Mouse (Mus musculus) Patski (cell line): ENCODE data around the gene Rad50. TPM values are rescaled to one million over a fixed set of nuclear protein-coding genes. Genes with fewer than 3 reads are reported as not detected.

Source experiments
- ATAC-seq: fragments of 100-300 bp; one replicate; pipeline ENCODE4 v1.8.0; 2021
- CTCF ChIA-PET: fragments of 350-600 bp; sonication (Branson Sonifier 250); formaldehyde crosslinking; loops from one replicate; lab custom pipeline; 2022; ENCODE audit warnings: inconsistent platforms; lab: Charles Lee
- POLR2A ChIA-PET: fragments of 350-600 bp; sonication (Branson Sonifier 250); formaldehyde crosslinking; loops from one replicate; lab custom pipeline; 2022; ENCODE audit warnings: antibody characterized with exemption, inconsistent platforms; lab: Charles Lee
- DNase-seq: peaks from one replicate; pipeline ENCODE4 v3.0.0-alpha.2; 2011; ENCODE audit warnings: low read depth, low spot score
- H3K27me3 ChIP-seq: fragments of 371-371 bp; one replicate; pipeline ENCODE4 v1.5.1; 2021
- CTCF ChIP-seq: fragments of 100-300 bp; IDR thresholded peaks from one replicate; pipeline ENCODE4 v1.5.1; 2021
- in situ Hi-C: fragments of 300-500 bp; cut with MboI; formaldehyde crosslinking; loops from 3 replicates; pipeline ENCODE4 v1.11.1; 2018; ENCODE audit warnings: low pct_unique_long_range_greater_than_20kb, mixed read lengths
- polyA plus RNA-seq: library from polyadenylated mRNA; unstranded; gene quantifications from one replicate; pipeline ENCODE4 v1.2.3, GENCODE M21; 2021

The Rad50 gene
- polyA plus RNA-seq, 1 experiment from 2014 or later: 20.9 TPM

GRCm38 (mm10) chr11:53637046-53637802 is 69.9 kb downstream of the Rad50 start:
- ATAC-seq (no peak), DNase-seq (no peak)
- ChIA-PET CTCF (interaction anchor here (1.8 kb wide), 1 partner anchor 9 kb away, joined by 5 read pairs; no protein-coding TSS in a partner anchor), POLR2A (interaction anchor here (0.6 kb wide), 1 partner anchor 39 kb away, joined by 4 read pairs; no protein-coding TSS in a partner anchor)
- in situ Hi-C loops: no loop called here
- peaks cover 8% of the 10 kb centered on the region for H3K27me3 ChIP-seq
- no peak for TF ChIP-seq CTCF

- in situ Hi-C loops: no loop called here
- ChIA-PET CTCF (interaction anchor here (1.8 kb wide), 1 partner anchor 8 kb away, joined by 5 read pairs; no protein-coding TSS in a partner anchor), POLR2A (interaction anchor here (0.7 kb wide), 1 partner anchor 9 kb away, joined by 4 read pairs; no protein-coding TSS in a partner anchor)
- TF ChIP-seq CTCF: no peak
- peaks cover 4% of the 10 kb centered on the region for H3K27me3 ChIP-seq
- no peak for ATAC-seq
- no peak for DNase-seq
These were observed 70.9 kb downstream of the Rad50 start for GRCm38 (mm10) chr11:53636183-53636646.

GRCm38 (mm10) chr11:53635590-53636182 is 71.4 kb downstream of the Rad50 start:
- ATAC-seq (no peak), DNase-seq (no peak)
- no peak for TF ChIP-seq CTCF
- peaks cover 4% of the 10 kb centered on the region for H3K27me3 ChIP-seq
- ChIA-PET POLR2A (interaction anchor here (0.5 to 0.7 kb wide), 2 partner anchors 8 to 102 kb away, joined by 4 read pairs; no protein-coding TSS in a partner anchor), CTCF (no interaction called here)
- in situ Hi-C loops: no loop called here

- in situ Hi-C loops: no loop called here
- no peak for TF ChIP-seq CTCF
- ChIA-PET POLR2A (no interaction called here), CTCF (no interaction called here)
- no peak for ATAC-seq
- H3K27me3 ChIP-seq: peaks cover 4% of the 10 kb centered on the region
- DNase-seq: no peak
These were observed 72.6 kb downstream of the Rad50 start, which contains the start of gene Il13 for GRCm38 (mm10) chr11:53634556-53634955. Gene Il13 (minus strand): TSS chr11:53634702.

- TF ChIP-seq CTCF: no peak
- ATAC-seq (no peak), DNase-seq (no peak)
- in situ Hi-C loops: no loop called here
- H3K27me3 ChIP-seq: peaks cover 4% of the 10 kb centered on the region
- CTCF ChIA-PET: no interaction called here
- POLR2A ChIA-PET: interaction anchor here (0.5 kb wide), 1 partner anchor 237 kb away, joined by 3 read pairs; no protein-coding TSS in a partner anchor
These were observed 73.5 kb downstream of the Rad50 start for GRCm38 (mm10) chr11:53633644-53634043.

- POLR2A ChIA-PET: no interaction called here
- no peak for TF ChIP-seq CTCF
- no peak for DNase-seq
- H3K27me3 ChIP-seq: peaks cover 4% of the 10 kb centered on the region
- peak; percentile 44 for ATAC-seq
- in situ Hi-C loops: no loop called here
- CTCF ChIA-PET: no interaction called here
These were observed 74.9 kb downstream of the Rad50 start for GRCm38 (mm10) chr11:53632122-53632733.

- peak; percentile 88 for TF ChIP-seq CTCF
- ATAC-seq (peak; percentile 58), DNase-seq (peak; percentile 15)
- ChIA-PET CTCF (interaction anchor here (0.7 to 1.9 kb wide), 16 partner anchors 9 to 222 kb away, joined by 3 to 7 read pairs (median 4); partner anchors contain the start of gene Gm9837), POLR2A (interaction anchor here (0.6 to 1.2 kb wide), 2 partner anchors 8 to 20 kb away, joined by 4 to 5 read pairs; no protein-coding TSS in a partner anchor)
- no peaks in the 10 kb centered on the region for H3K27me3 ChIP-seq
- in situ Hi-C loops: loop anchor here (5.0 kb wide), 1 partner anchor 161 kb away; no protein-coding TSS in a partner anchor
These were observed 79.3 kb downstream of the Rad50 start for GRCm38 (mm10) chr11:53627859-53628258.

GRCm38 (mm10) chr11:53626802-53627373 is 80.2 kb downstream of the Rad50 start:
- CTCF ChIA-PET: interaction anchor here (1.0 to 1.7 kb wide), 7 partner anchors 15 to 223 kb away, joined by 3 to 6 read pairs (median 4); no protein-coding TSS in a partner anchor
- no peak for ATAC-seq
- POLR2A ChIA-PET: no interaction called here
- no peak for TF ChIP-seq CTCF
- no peaks in the 10 kb centered on the region for H3K27me3 ChIP-seq
- in situ Hi-C loops: loop anchor here (5.0 kb wide), 1 partner anchor 160 kb away; no protein-coding TSS in a partner anchor
- no peak for DNase-seq

GRCm38 (mm10) chr11:53624124-53624523 is 83.0 kb downstream of the Rad50 start:
- TF ChIP-seq CTCF: no peak
- ATAC-seq (no peak), DNase-seq (no peak)
- in situ Hi-C loops: no loop called here
- ChIA-PET CTCF (no interaction called here), POLR2A (interaction anchor here (0.6 kb wide), 1 partner anchor 162 kb away, joined by 3 read pairs; no protein-coding TSS in a partner anchor)
- H3K27me3 ChIP-seq: no peaks in the 10 kb centered on the region

- in situ Hi-C loops: no loop called here
- no peak for TF ChIP-seq CTCF
- no peaks in the 10 kb centered on the region for H3K27me3 ChIP-seq
- CTCF ChIA-PET: no interaction called here
- DNase-seq (no peak), ATAC-seq (no peak)
- POLR2A ChIA-PET: no interaction called here
These were observed 83.5 kb downstream of the Rad50 start for GRCm38 (mm10) chr11:53623573-53623972.
